Mouse (Mus musculus) embryonic facial prominence, embryonic 11.5 days (tissue): ENCODE data around the gene Foxa3. TPM values are rescaled to one million over a fixed set of nuclear protein-coding genes. Genes with fewer than 3 reads are reported as not detected.

ENCODE experiments used
- ATAC-seq: fragments of 200-750 bp; cut with Nextera tagmentation; replicated peaks from 2 replicates; pipeline ENCODE4 v1.8.0; 2017; ENCODE audit warnings: low read depth; ENCODE audit not compliant: insufficient number of reproducible peaks, low FRiP score, low TSS enrichment
- DNase-seq: peaks from one replicate; pipeline ENCODE4 v3.0.0-alpha.2; 2015; ENCODE audit warnings: low spot score
- H3K27ac ChIP-seq: fragments of 300-500 bp; sonication (generic); replicated peaks from 2 replicates; pipeline ENCODE4 v1.5.1; 2014; ENCODE audit warnings: mild to moderate bottlenecking, low read depth, low read length, control low read depth
- H3K27me3 ChIP-seq: fragments of 300-500 bp; sonication (generic); 2 replicates; pipeline ENCODE4 v1.6.1; 2014; ENCODE audit warnings: mild to moderate bottlenecking, low read length, moderate library complexity, mixed read lengths; ENCODE audit not compliant: control insufficient read depth, insufficient read depth
- H3K36me3 ChIP-seq: fragments of 300-500 bp; sonication (generic); replicated peaks from 2 replicates; pipeline ENCODE4 v1.6.1; 2014; ENCODE audit warnings: low read depth, mild to moderate bottlenecking, low read length, moderate library complexity, mixed read lengths; ENCODE audit not compliant: control insufficient read depth, insufficient read depth
- H3K4me1 ChIP-seq: fragments of 300-500 bp; sonication (generic); 2 replicates; pipeline ENCODE4 v1.6.1; 2014; ENCODE audit warnings: low read length, mixed read lengths; ENCODE audit not compliant: control insufficient read depth, insufficient read depth
- H3K4me2 ChIP-seq: fragments of 300-500 bp; sonication (generic); 2 replicates; pipeline ENCODE4 v1.6.1; 2014; ENCODE audit warnings: low read depth, mild to moderate bottlenecking, control low read depth, low read length, moderate library complexity
- H3K4me3 ChIP-seq: fragments of 300-500 bp; sonication (generic); 2 replicates; pipeline ENCODE4 v1.5.1; 2014; ENCODE audit warnings: low read depth, low read length, control low read depth
- H3K9ac ChIP-seq: fragments of 300-500 bp; sonication (generic); replicated peaks from 2 replicates; pipeline ENCODE4 v1.6.1; 2014; ENCODE audit warnings: mild to moderate bottlenecking, control low read depth, low read length
- H3K9me3 ChIP-seq: fragments of 300-500 bp; sonication (generic); replicated peaks from 2 replicates; pipeline ENCODE4 v1.6.1; 2016; ENCODE audit warnings: mild to moderate bottlenecking, low read length, inconsistent platforms, mixed read lengths; ENCODE audit not compliant: control insufficient read depth
- whole genome bisulfite sequencing: fragments of 180-500 bp; shearing (Covaris S2); extraction: QIAGEN DNeasy Blood & Tissue Kit; methylation state at CpG from one replicate; pipeline ENCODE4 v1.1.7; 2014; 5-methylcytosine and 5-hydroxymethylcytosine counted together
- polyA plus RNA-seq: library from polyadenylated mRNA; unstranded; fragments of >200 nt; fragmentation: Nextera tagmentation; extraction: Ambion mirVana; gene quantifications from 2 replicates; pipeline ENCODE4 v1.2.1, GENCODE M21; 2014

The Foxa3 gene
- polyA plus RNA-seq, 1 experiment from 2014 or later: not detected

- Histone ChIP-seq H3K4me3 (peak within 1 kb of the TSS; percentile 92), H3K4me2 (peak within 1 kb of the TSS; percentile 82), H3K36me3 (peaks cover 4% of the 10 kb centered on the region), H3K27me3 (peaks cover 29% of the 10 kb centered on the region), H3K4me1 (no peaks in the 10 kb centered on the region; the same call in 1 of the 2 replicates), H3K27ac (peak within 1 kb of the TSS; percentile 41; the same call in 1 of the 2 replicates), H3K9ac (peak within 1 kb of the TSS; percentile 93), H3K9me3 (no peaks in the 10 kb centered on the region)
- under 1% methylated on average over 36 of the region's 50 CpGs for WGBS
- peak; percentile 98 for DNase-seq
- ATAC-seq: peak; percentile 92
These were observed 763 bp upstream of the Foxa3 start, which contains the start of gene Sympk for GRCm38 (mm10) chr7:19024096-19024506. Gene Sympk, plus strand, starts transcription at chr7:19024377.

DNA sequence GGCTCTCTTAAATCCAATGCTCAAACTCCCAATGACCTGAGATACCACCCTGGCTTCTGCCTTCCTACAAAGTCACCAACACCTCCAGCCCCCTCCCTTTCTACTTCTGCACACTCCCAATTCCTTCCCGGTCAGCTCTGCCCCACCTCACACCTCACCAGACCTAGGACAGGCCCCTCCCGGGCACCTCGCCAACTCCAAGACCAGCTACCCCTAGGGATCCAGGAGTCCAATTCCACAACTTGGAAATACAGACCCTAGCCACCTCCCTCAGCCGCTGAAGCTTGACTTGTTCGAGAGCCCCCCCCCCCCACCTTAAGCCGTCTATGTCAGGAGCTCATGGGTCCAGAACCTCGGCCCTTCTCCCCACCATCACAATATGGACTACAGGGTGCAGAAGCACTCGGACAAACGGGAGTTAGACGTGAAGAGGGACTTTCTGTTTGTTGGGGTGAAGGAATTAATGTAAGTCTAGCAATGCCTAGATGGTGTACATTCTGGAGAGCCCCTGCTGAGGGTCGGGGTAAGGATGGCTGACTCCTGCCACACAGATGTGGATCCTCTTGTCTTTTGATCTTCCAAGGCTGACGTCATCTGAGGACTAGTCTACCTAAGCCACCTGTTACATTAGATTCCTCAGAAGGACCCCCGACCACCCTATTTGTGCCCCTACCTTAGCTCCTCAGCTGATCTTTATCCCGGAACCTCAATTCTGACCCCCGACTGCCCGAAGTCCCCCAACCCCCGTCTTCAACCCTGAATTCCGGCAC lies 964 bp downstream of the Foxa3 start:
- Histone ChIP-seq H3K27ac (no peak overlapping the region), H3K36me3 (no peaks in the 10 kb centered on the region), H3K9me3 (no peaks in the 10 kb centered on the region), H3K4me2 (no peak overlapping the region), H3K27me3 (peaks cover 29% of the 10 kb centered on the region), H3K9ac (no peak overlapping the region), H3K4me3 (no peak overlapping the region), H3K4me1 (no peaks in the 10 kb centered on the region; the same call in 1 of the 2 replicates)
- DNase-seq (no peak), ATAC-seq (no peak)
- WGBS: 58% methylated on average over 18 of the region's 18 CpGs

- H3K27me3 ChIP-seq: peaks cover 29% of the 10 kb centered on the region
- H3K4me2 ChIP-seq: no peak overlapping the region
- no peaks in the 10 kb centered on the region for H3K36me3 ChIP-seq
- ATAC-seq: no peak
- no peak overlapping the region for H3K27ac ChIP-seq
- no peak for DNase-seq
- H3K9ac ChIP-seq: no peak overlapping the region
- H3K9me3 ChIP-seq: no peaks in the 10 kb centered on the region
- WGBS: 20% methylated on average over 8 of the region's 8 CpGs
- no peaks in the 10 kb centered on the region; the same call in 1 of the 2 replicates for H3K4me1 ChIP-seq
- H3K4me3 ChIP-seq: no peak overlapping the region
These were observed 2.3 kb downstream of the Foxa3 start for GRCm38 (mm10) chr7:19021048-19021447.

DNA sequence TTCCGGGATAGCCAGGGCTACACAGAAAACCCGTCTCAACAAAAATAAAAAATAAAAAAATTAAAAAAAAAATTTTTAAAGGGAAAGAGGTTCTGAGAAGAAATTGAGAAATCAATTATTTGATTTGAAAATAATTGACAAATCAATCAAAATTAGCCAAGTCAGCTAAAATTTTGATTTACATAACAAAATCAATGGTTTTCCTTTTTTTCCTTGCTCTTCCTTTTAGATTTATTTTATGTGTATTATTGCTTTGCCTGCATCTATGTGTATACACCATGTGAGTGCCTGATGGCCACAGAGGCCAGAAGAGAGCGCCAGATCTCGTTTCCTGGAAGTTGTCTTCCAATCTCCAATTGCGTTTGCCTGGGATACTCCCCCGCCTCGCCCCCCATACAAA lies 5.4 kb downstream of the Foxa3 start:
- Histone ChIP-seq H3K27ac (no peak overlapping the region), H3K4me3 (no peak overlapping the region), H3K27me3 (peaks cover 19% of the 10 kb centered on the region), H3K36me3 (no peaks in the 10 kb centered on the region), H3K4me1 (no peaks in the 10 kb centered on the region), H3K9ac (no peak overlapping the region), H3K9me3 (no peaks in the 10 kb centered on the region), H3K4me2 (no peak overlapping the region)
- DNase-seq: no peak
- WGBS: 86% methylated on average over 7 of the region's 7 CpGs
- no peak for ATAC-seq

DNA sequence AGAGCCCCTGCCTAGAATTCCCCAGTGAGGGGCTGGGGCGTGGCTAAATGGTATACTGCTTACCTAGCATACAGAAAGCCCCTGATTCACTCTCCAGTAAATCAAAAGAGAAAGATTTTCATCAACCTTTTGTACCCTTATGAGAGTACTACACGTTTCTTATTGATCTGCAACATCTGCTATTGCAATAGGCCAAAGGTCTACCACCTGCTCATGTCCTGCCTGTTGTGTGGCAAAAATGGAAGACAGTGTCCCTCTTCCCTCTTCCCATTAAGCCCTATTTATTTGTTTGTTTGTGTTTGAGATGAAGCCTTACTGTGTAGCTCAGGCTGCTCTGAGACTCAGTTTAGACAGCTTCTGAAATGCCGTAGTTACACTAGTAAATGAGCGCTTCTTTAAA lies 7.3 kb downstream of the Foxa3 start:
- Histone ChIP-seq H3K9ac (no peak overlapping the region), H3K4me3 (no peak overlapping the region), H3K4me1 (peaks cover 3% of the 10 kb centered on the region; the same call in 1 of the 2 replicates), H3K4me2 (no peak overlapping the region), H3K27me3 (peaks cover 4% of the 10 kb centered on the region; the same call in 1 of the 2 replicates), H3K27ac (no peak overlapping the region), H3K9me3 (no peaks in the 10 kb centered on the region), H3K36me3 (no peaks in the 10 kb centered on the region)
- WGBS: 82% methylated on average over 4 of the region's 4 CpGs
- no peak for DNase-seq
- ATAC-seq: no peak

GRCm38 (mm10) chr7:19014452-19014851 lies 8.9 kb downstream of the Foxa3 start:
- H3K9me3 ChIP-seq: no peaks in the 10 kb centered on the region
- DNase-seq: no peak
- H3K9ac ChIP-seq: no peak overlapping the region
- H3K27me3 ChIP-seq: no peaks in the 10 kb centered on the region
- peaks cover 3% of the 10 kb centered on the region; the same call in 1 of the 2 replicates for H3K4me1 ChIP-seq
- H3K36me3 ChIP-seq: no peaks in the 10 kb centered on the region
- WGBS: 64% methylated on average over 15 of the region's 15 CpGs
- no peak for ATAC-seq
- no peak overlapping the region for H3K4me2 ChIP-seq
- no peak overlapping the region for H3K4me3 ChIP-seq
- H3K27ac ChIP-seq: no peak overlapping the region

- no peak overlapping the region for H3K27ac ChIP-seq
- DNase-seq (no peak), ATAC-seq (no peak)
- H3K9ac ChIP-seq: no peak overlapping the region
- no peak overlapping the region for H3K4me2 ChIP-seq
- no peaks in the 10 kb centered on the region for H3K9me3 ChIP-seq
- no peaks in the 10 kb centered on the region; the same call in 1 of the 2 replicates for H3K36me3 ChIP-seq
- no peak overlapping the region for H3K4me3 ChIP-seq
- H3K4me1 ChIP-seq: peaks cover 3% of the 10 kb centered on the region; the same call in 1 of the 2 replicates
- H3K27me3 ChIP-seq: no peaks in the 10 kb centered on the region
- WGBS: 38% methylated on average over 2 of the region's 2 CpGs
These were observed 10.5 kb downstream of the Foxa3 start for GRCm38 (mm10) chr7:19012882-19013281.

DNA sequence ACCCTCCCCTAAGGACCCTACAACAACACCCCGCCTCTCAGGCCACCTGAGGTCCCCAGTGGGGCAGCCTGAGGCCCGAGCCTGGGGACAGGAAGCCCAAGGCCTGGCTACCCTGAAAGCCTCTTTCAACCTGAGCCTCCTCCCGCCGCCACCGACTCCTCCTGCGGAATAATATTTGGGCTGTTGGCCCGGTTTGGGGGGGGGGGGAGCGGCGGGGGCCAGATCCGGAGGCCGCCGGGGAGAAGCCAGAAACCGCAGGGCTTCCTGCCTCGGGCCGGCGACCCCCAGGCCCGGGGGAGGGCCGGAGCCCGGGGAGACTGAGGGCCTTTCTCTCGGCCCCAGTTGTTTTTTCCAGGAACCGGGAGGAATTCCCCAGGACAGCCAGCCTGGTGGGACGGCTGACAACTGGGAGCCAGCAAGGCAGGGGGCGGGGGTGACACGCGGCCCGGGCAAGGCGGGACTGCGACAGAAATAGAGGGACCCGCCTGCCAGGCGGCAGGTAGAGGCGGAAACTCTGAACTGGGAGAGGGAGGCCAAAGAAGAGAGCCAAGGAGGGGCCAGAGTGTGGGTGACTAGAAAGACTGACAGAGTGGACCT lies 11.2 kb downstream of the Foxa3 start:
- peaks cover 3% of the 10 kb centered on the region; the same call in 1 of the 2 replicates for H3K4me1 ChIP-seq
- H3K9me3 ChIP-seq: no peaks in the 10 kb centered on the region
- peak overlapping the region; percentile 72 for H3K9ac ChIP-seq
- no peaks in the 10 kb centered on the region for H3K27me3 ChIP-seq
- H3K36me3 ChIP-seq: no peaks in the 10 kb centered on the region; the same call in 1 of the 2 replicates
- H3K4me3 ChIP-seq: peak overlapping the region; percentile 22
- H3K27ac ChIP-seq: no peak overlapping the region
- no peak for ATAC-seq
- no peak for DNase-seq
- 3% methylated on average over 31 of the region's 31 CpGs for WGBS
- H3K4me2 ChIP-seq: peak overlapping the region; percentile 78
